Mouse (Mus musculus) CH12.LX (cell line): ENCODE results near the gene Arrdc1.

Experiments used
- BHLHE40 ChIP-seq: IDR thresholded peaks from 2 replicates; pipeline ENCODE4 v1.6.1; 2011; ENCODE audit warnings: mild to moderate bottlenecking, low read depth, low read length, improper control_type of control experiment
- CTCF ChIP-seq, 2 experiments: IDR thresholded peaks in 1 of 2; conservative IDR thresholded peaks in 1 of 2; 2 replicates each; pipeline ENCODE4 v1.5.1; 2011 to 2012; ENCODE audit warnings: low read depth in 2 of 2, low read length in 2 of 2, improper control_type of control experiment in 1 of 2, inconsistent platforms in 1 of 2, mild to moderate bottlenecking in 1 of 2, moderate library complexity in 1 of 2
- EP300 ChIP-seq: IDR thresholded peaks from 2 replicates; pipeline ENCODE4 v1.6.1; 2011; ENCODE audit warnings: low read length, improper control_type of control experiment
- POLR2A ChIP-seq: IDR thresholded peaks from 2 replicates; pipeline ENCODE4 v1.6.1; 2011; ENCODE audit warnings: low read depth, mild to moderate bottlenecking, improper control_type of control experiment, low read length
- RAD21 ChIP-seq: IDR thresholded peaks from 2 replicates; pipeline ENCODE4 v1.6.1; 2011; ENCODE audit warnings: low read depth, mild to moderate bottlenecking, low read length, improper control_type of control experiment, moderate library complexity
- USF2 ChIP-seq: conservative IDR thresholded peaks from 2 replicates; pipeline ENCODE4 v1.6.1; 2011; ENCODE audit warnings: low read depth, low read length, improper control_type of control experiment
- ZC3H11A ChIP-seq: IDR thresholded peaks from 2 replicates; pipeline ENCODE4 v1.6.1; 2012; ENCODE audit warnings: low read depth, mild to moderate bottlenecking, inconsistent platforms, low read length, improper control_type of control experiment
- ZNF384 ChIP-seq: IDR thresholded peaks from 2 replicates; pipeline ENCODE4 v1.6.1; 2012; ENCODE audit warnings: low read depth, low read length, improper control_type of control experiment, inconsistent platforms

- TF ChIP-seq BHLHE40 (peak; percentile 84), USF2 (no peak), ZNF384 (no peak), POLR2A (peak; percentile 82), CTCF (conservative IDR thresholded peaks at IDR 0.05 in 1 of 2, IDR thresholded peaks at IDR 0.05 in 1 of 2; ENCODE audit: low read depth in 2 of 2, low read length in 2 of 2) (peak in 1 of 2 experiments; percentile 61; a peak in 2 of 4 replicates), ZC3H11A (no peak), EP300 (no peak), RAD21 (peak; percentile 3)
These were observed at the start of gene Arrdc1 for GRCm38 (mm10) chr2:24935057-24935796.
